Mouse (Mus musculus) hindbrain, embryonic 10.5 days (tissue): ENCODE measurements at regions not wholly inside any gene's neighbourhood (a gene's known extent, or its start where the extent isn't known, plus 50 kb on each side); places are given as distances from the start of the nearest gene placed in this dataset.
A peak's percentile ranks its signal among the peaks of the same experiment; 100 is the strongest.

Source experiments
- DNase-seq: peaks from one replicate; pipeline ENCODE4 v3.0.0-alpha.2; 2017; ENCODE audit warnings: low spot score
- H3K27ac ChIP-seq: fragments of 300-500 bp; sonication (generic); 2 replicates; pipeline ENCODE4 v1.5.1; 2016; ENCODE audit warnings: mild to moderate bottlenecking, moderate library complexity
- H3K27me3 ChIP-seq: fragments of 300-500 bp; sonication (generic); 2 replicates; pipeline ENCODE4 v1.6.1; 2016; ENCODE audit warnings: mild to moderate bottlenecking; ENCODE audit not compliant: poor library complexity, insufficient read depth, severe bottlenecking
- H3K36me3 ChIP-seq: fragments of 300-500 bp; sonication (generic); 2 replicates; pipeline ENCODE4 v1.6.1; 2016; ENCODE audit warnings: mild to moderate bottlenecking, moderate library complexity
- H3K4me1 ChIP-seq: fragments of 300-500 bp; sonication (generic); replicated peaks from 2 replicates; pipeline ENCODE4 v1.6.1; 2016; ENCODE audit warnings: mild to moderate bottlenecking
- H3K4me3 ChIP-seq: fragments of 300-500 bp; sonication (generic); 2 replicates; pipeline ENCODE4 v1.5.1; 2016; ENCODE audit warnings: mild to moderate bottlenecking, moderate library complexity
- H3K9me3 ChIP-seq: fragments of 300-500 bp; sonication (generic); 2 replicates; pipeline ENCODE4 v1.6.1; 2016; ENCODE audit warnings: mild to moderate bottlenecking, moderate library complexity
- WGBS: fragments of 180-500 bp; shearing (Covaris S2); methylation state at CpG from one replicate; pipeline ENCODE4 v1.1.7; 2016; 5-methylcytosine and 5-hydroxymethylcytosine counted together

- DNase-seq = no peak
- 65% methylated on average over 1 of the region's 1 CpGs for WGBS
- Histone ChIP-seq H3K4me3 (no peak overlapping the region), H3K27me3 (peaks cover 3% of the 10 kb centered on the region; the same call in 1 of the 2 replicates), H3K4me1 (peaks cover 11% of the 10 kb centered on the region), H3K36me3 (no peaks in the 10 kb centered on the region), H3K9me3 (no peaks in the 10 kb centered on the region), H3K27ac (no peak overlapping the region)
Observed at GRCm38 (mm10) chrX:12844431-12844830, 82.6 kb upstream of the Med14 start.

- 72% methylated on average over 3 of the region's 3 CpGs for WGBS
- H3K4me3 ChIP-seq = no peak overlapping the region; the same call in 1 of the 2 replicates
- DNase-seq = no peak
- H3K4me1 ChIP-seq = peaks cover 11% of the 10 kb centered on the region
- H3K9me3 ChIP-seq = no peaks in the 10 kb centered on the region
- peaks cover 3% of the 10 kb centered on the region; the same call in 1 of the 2 replicates for H3K27me3 ChIP-seq
- peak overlapping the region; percentile 88 for H3K27ac ChIP-seq
- H3K36me3 ChIP-seq = no peaks in the 10 kb centered on the region
Observed at GRCm38 (mm10) chrX:12841021-12841325, 79.1 kb upstream of the Med14 start.

DNA sequence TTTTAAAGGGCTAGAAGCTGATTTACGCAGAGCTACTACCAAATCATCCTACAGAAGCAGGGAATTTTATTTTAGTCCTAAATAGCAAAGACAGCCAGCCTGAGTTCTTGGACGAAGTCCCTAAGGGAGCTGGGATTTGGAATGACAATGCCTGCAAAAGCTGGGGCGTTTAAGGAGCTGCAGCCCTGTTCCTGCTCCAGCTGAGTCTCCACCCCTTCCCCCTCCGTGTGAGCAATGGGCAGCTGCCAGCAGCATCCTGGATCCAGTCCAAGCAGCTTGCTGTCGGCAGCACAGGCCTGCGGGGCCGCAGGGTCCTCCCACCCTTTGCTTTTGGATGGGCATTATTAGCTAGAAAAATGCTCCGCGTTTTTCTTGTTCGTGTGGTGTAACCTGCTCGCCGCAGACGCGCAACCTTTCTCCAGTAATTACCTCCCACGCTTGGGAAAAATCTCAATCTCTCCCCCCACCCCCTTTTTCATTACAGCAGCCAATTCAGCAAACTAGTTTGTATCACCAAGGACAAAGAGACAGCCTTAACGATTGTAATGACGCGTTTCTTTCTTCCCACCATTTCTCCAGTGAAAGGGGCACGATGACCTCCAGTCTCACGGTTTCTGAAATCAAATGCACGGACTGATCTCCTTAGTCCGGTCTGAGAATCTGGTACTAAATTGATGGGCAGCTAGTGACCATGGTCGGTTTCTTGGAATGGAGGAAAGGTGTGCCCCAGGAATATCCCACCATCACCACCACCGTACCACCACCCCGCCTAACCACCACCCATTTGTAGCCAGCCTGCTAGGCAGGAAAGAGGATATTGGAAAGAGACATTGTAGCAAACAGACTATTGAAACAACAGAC, 78.5 kb upstream of the Med14 start:
- no peaks in the 10 kb centered on the region for H3K9me3 ChIP-seq
- H3K27me3 ChIP-seq = peaks cover 3% of the 10 kb centered on the region; the same call in 1 of the 2 replicates
- H3K36me3 ChIP-seq = no peaks in the 10 kb centered on the region
- DNase-seq = peak; percentile 79
- peaks cover 11% of the 10 kb centered on the region for H3K4me1 ChIP-seq
- 18% methylated on average over 25 of the region's 25 CpGs for WGBS
- H3K4me3 ChIP-seq = peak overlapping the region; percentile 42
- peak overlapping the region; percentile 88 for H3K27ac ChIP-seq

DNA sequence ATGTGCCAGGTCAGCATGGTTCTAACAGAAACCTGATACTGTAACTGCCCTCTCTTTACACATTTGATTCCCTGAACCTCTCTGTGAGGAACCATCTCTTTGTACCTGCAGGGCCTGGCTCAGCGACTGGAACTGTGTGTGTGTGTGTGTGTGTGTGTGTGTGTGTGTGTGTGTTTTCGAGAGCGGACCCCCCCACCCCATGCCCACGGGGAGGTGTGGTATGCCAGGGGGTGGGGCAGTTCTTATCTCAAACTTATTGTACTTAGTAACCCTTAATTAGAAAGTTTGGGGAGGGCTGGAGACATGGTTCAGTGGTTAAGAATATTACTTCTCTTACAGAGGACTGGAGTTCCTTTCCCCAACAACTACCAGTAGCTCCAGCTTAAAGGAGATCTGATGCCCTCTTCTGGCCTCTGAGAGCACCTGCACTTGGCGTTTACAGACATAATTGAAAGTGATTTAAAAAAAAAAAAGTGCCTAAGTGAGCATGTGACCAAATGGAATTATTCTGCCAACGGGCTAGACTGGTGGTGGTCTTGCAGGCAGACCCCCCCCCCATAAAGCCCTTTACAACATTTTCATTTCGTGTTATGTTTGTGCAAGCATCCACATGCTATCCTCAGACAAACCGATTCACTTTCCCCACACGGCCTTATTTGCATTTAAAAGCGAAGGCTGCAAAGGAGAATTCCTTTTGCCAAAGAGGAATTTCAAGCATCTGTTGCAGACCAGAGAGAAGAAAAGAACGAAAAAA, 77.7 kb upstream of the Med14 start:
- Histone ChIP-seq H3K27ac (peak overlapping the region; percentile 88), H3K27me3 (peaks cover 3% of the 10 kb centered on the region; the same call in 1 of the 2 replicates), H3K4me1 (peaks cover 11% of the 10 kb centered on the region), H3K4me3 (peak overlapping the region; percentile 42), H3K36me3 (no peaks in the 10 kb centered on the region), H3K9me3 (no peaks in the 10 kb centered on the region)
- 18% methylated on average over 11 of the region's 11 CpGs for WGBS
- DNase-seq = peak; percentile 46

DNA sequence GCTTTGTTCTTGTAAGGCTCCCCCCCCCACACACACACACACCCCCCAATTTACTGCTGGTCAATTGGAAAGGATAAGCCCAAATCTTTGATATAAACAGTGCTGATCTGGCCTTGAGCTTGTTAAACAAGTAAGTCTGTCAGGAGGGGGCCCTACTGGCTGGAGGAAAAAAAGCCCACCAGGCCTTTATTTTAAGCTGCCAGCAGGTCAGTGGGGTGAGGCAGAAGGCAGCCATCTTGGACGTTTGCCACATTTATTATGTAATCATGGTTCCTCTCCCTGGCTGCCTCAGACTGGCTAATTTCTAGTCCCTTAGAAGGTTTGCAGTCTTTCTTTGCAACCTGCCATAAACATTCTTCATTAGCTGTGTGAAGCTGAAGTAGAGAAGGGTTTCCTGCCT, 75.9 kb upstream of the Med14 start:
- 43% methylated on average over 1 of the region's 1 CpGs for WGBS
- Histone ChIP-seq H3K4me1 (peaks cover 11% of the 10 kb centered on the region), H3K27me3 (peaks cover 3% of the 10 kb centered on the region; the same call in 1 of the 2 replicates), H3K27ac (no peak overlapping the region), H3K36me3 (no peaks in the 10 kb centered on the region), H3K9me3 (no peaks in the 10 kb centered on the region), H3K4me3 (no peak overlapping the region)
- no peak for DNase-seq

DNA sequence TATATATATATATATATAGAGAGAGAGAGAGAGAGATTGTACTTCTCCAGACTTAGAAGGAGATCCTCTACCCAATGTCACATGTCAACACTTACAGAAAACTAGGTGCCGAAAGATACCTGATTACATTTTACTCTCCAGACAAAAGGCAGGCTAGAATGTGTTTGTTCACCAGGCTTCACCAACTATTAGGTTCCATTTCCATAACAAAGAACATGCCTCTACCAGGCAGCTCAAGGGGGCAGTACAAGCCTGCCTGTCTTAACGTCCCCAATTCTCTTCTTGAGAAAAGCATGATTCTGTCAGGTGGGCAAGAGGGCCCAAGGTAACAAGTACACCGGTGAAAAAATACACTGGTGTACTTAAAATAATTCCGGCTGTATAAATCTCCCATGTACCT, 72.8 kb upstream of the Med14 start:
- DNase-seq = no peak
- Histone ChIP-seq H3K27me3 (no peaks in the 10 kb centered on the region; the same call in 1 of the 2 replicates), H3K4me1 (no peaks in the 10 kb centered on the region), H3K36me3 (no peaks in the 10 kb centered on the region), H3K27ac (no peak overlapping the region), H3K9me3 (no peaks in the 10 kb centered on the region), H3K4me3 (no peak overlapping the region)
- WGBS = 60% methylated on average over 4 of the region's 4 CpGs

- Histone ChIP-seq H3K4me3 (no peak overlapping the region), H3K27me3 (no peaks in the 10 kb centered on the region; the same call in 1 of the 2 replicates), H3K27ac (no peak overlapping the region), H3K9me3 (no peaks in the 10 kb centered on the region), H3K36me3 (no peaks in the 10 kb centered on the region), H3K4me1 (no peaks in the 10 kb centered on the region)
- no peak for DNase-seq
- 85% methylated on average over 2 of the region's 2 CpGs for WGBS
Observed at GRCm38 (mm10) chrX:12832709-12833108, 70.8 kb upstream of the Med14 start.

DNA sequence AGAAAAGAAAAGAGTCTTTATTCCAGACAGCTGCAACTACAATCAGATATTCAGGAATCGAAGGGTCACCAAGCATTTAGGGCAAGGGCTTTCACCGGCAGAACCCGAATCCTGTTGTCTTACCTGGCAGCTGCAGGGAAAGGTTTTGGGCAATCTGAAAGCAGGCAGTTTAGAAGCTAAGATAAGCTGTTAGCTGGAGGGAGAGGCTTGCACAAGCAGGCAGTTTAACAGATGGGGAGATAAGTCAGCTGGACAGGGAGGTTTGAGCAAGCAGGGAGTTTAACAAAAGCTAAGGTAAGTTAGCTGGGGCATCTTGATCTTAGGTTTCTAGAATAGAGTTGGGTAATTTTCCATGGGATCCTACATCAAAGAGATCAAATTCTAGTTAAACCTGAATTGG, 67.3 kb upstream of the Med14 start:
- DNase-seq = no peak
- Histone ChIP-seq H3K4me1 (no peaks in the 10 kb centered on the region), H3K27me3 (no peaks in the 10 kb centered on the region; the same call in 1 of the 2 replicates), H3K36me3 (no peaks in the 10 kb centered on the region), H3K27ac (no peak overlapping the region), H3K9me3 (no peaks in the 10 kb centered on the region), H3K4me3 (no peak overlapping the region)
- 76% methylated on average over 3 of the region's 3 CpGs for WGBS

DNA sequence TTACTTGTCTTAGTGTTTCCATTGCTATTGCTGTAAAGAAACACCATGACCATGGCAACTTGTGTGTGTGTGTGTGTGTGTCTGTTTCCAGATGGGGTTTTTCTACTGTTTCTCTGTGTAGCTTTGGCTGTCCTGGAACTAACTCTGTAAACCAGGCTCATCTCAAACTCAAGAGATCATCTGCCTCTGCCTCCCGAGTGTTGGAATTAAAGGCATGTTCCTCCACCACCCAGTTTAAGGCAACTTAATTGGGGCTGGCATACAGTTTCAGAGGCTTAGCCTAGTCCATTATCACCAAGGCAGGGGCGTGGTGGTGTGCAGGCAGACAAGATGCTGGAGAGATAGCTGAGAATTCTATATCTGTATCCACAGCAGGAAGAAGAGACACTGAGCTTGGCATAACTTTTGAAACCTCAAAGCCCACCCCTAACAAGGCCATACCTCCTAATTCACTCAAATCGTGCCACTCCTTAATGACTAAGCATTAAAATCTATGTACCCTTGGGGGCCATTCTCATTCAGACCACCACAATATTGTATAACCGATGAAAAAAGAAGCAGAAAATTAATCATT, 65.5 kb upstream of the Med14 start:
- Histone ChIP-seq H3K4me1 (no peaks in the 10 kb centered on the region), H3K36me3 (no peaks in the 10 kb centered on the region), H3K9me3 (no peaks in the 10 kb centered on the region), H3K27ac (no peak overlapping the region), H3K27me3 (no peaks in the 10 kb centered on the region; the same call in 1 of the 2 replicates), H3K4me3 (no peak overlapping the region)
- 92% methylated on average over 4 of the region's 4 CpGs for WGBS
- DNase-seq = no peak

DNA sequence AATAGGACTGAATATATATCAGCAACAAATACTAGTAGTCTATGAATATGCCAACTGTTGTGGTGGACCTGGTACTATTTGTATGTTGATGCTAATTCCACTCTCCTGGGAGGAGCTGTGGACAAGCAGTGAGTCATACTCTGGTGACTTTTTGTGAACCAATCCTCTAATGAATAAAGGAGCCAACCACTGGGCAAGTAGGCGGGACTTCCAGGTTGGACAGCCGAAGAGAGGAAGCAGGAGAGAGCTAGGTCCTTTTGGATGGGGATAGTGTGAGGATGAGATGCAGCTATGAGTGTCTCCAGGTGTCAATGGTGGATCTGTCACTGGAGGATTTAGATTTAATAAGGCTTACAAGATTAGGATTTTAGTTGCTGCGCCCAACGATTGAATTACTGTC, 64.8 kb upstream of the Med14 start:
- Histone ChIP-seq H3K27me3 (no peaks in the 10 kb centered on the region; the same call in 1 of the 2 replicates), H3K4me3 (no peak overlapping the region), H3K36me3 (no peaks in the 10 kb centered on the region), H3K9me3 (no peaks in the 10 kb centered on the region), H3K27ac (no peak overlapping the region), H3K4me1 (no peaks in the 10 kb centered on the region)
- 94% methylated on average over 4 of the region's 4 CpGs for WGBS
- no peak for DNase-seq

- Histone ChIP-seq H3K4me3 (no peak overlapping the region), H3K9me3 (no peaks in the 10 kb centered on the region), H3K27ac (no peak overlapping the region), H3K4me1 (no peaks in the 10 kb centered on the region), H3K36me3 (no peaks in the 10 kb centered on the region), H3K27me3 (no peaks in the 10 kb centered on the region)
- 90% methylated on average over 2 of the region's 2 CpGs for WGBS
- no peak for DNase-seq
Observed at GRCm38 (mm10) chrX:12825262-12825661, 63.4 kb upstream of the Med14 start.

GRCm38 (mm10) chrX:12824497-12824896, 62.6 kb upstream of the Med14 start:
- 89% methylated on average over 5 of the region's 5 CpGs for WGBS
- Histone ChIP-seq H3K36me3 (no peaks in the 10 kb centered on the region), H3K27ac (no peak overlapping the region), H3K9me3 (no peaks in the 10 kb centered on the region), H3K4me3 (no peak overlapping the region), H3K27me3 (no peaks in the 10 kb centered on the region), H3K4me1 (no peaks in the 10 kb centered on the region)
- no peak for DNase-seq

DNA sequence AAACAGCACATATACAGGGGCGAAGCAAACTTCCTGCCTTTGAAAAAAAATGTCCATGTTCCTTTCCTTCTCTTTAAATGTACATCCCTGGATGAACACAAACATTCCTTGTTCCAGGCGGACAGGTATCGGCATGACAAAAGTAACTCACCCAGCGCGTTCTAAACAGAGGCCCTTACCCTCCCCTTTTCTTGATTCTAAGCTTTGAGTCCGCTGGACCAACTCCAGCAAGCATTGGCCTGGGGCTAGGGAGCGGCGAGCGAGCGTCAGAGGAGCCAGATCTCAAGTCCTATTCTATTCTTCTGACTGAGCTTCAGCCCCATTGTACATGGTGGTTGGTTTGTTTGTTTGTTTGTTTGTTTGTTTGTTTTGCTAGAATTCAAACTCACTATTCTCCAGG, 60.9 kb upstream of the Med14 start:
- WGBS = 76% methylated on average over 10 of the region's 10 CpGs
- Histone ChIP-seq H3K27ac (no peak overlapping the region), H3K9me3 (no peaks in the 10 kb centered on the region), H3K27me3 (no peaks in the 10 kb centered on the region), H3K4me1 (no peaks in the 10 kb centered on the region), H3K4me3 (no peak overlapping the region), H3K36me3 (no peaks in the 10 kb centered on the region)
- no peak for DNase-seq
